ENCODE assay signal across 7 mouse cellular contexts in genomic region chr12:117751520-117752383, GRCm38 (mm10). TPM values are rescaled to one million over a fixed set of nuclear protein-coding genes. Genes with fewer than 3 reads are reported as not detected.
A peak's percentile ranks its signal among the peaks of the same experiment; 100 is the strongest.
DNase-seq lines count a peak whose midpoint lies in the region; ATAC-seq and TF ChIP-seq lines count a peak whose summit lies in the region.

No protein-coding gene starts in this region.

- H3K4me2 ChIP-seq in heart, postnatal 0 days (ENCODE audit: low read depth, low read length), result no peak overlapping the region
- peak overlapping the region; percentile 22; the same call in 1 of the 2 replicates for H3K4me2 ChIP-seq in midbrain, postnatal 0 days (ENCODE audit: low read depth, low read length, poor library complexity, severe bottlenecking)

- TF ChIP-seq EP300 in heart, postnatal 0 days (IDR thresholded peaks at IDR 0.05; ENCODE audit: low read depth), result peak; percentile 91

- DNase-seq in adrenal gland, postnatal 14 days, result peak; percentile 42
- peak; percentile 70 for DNase-seq in embryo, embryonic 11 days
- peak; percentile 82 for DNase-seq in heart, postnatal 0 days (ENCODE audit: low spot score)
- DNase-seq in kidney, postnatal 36 days, result peak; percentile 54 to 71
- DNase-seq in midbrain, postnatal 0 days (ENCODE audit: low spot score), result peak; percentile 57
- DNase-seq in urinary bladder, postnatal 10 days (ENCODE audit: low spot score), result no peak

- H3K4me1 ChIP-seq in heart, postnatal 0 days (ENCODE audit: control insufficient read depth, insufficient read depth), result peaks cover 17% of the 10 kb centered on the region; the same call in 1 of the 2 replicates
- H3K4me1 ChIP-seq in midbrain, postnatal 0 days (ENCODE audit: insufficient read depth, low read length), result no peaks in the 10 kb centered on the region

- 49% methylated on average over 25 of the region's 25 CpGs for whole genome bisulfite sequencing in heart, postnatal 0 days
- WGBS in midbrain, postnatal 0 days, result 15% methylated on average over 25 of the region's 25 CpGs

- no peak for TF ChIP-seq CTCF in heart, postnatal 0 days (IDR thresholded peaks at IDR 0.05; ENCODE audit: low read depth)
- TF ChIP-seq CTCF in midbrain, postnatal 0 days (IDR thresholded peaks at IDR 0.05), result no peak

- no peaks in the 10 kb centered on the region for H3K27me3 ChIP-seq in heart, postnatal 0 days (ENCODE audit: control insufficient read depth, insufficient read depth, low read length)
- no peaks in the 10 kb centered on the region for H3K27me3 ChIP-seq in midbrain, postnatal 0 days (ENCODE audit: insufficient read depth, low read length)

- H3K27ac ChIP-seq in heart, postnatal 0 days (ENCODE audit: low read depth), result peak overlapping the region; percentile 73
- H3K27ac ChIP-seq in midbrain, postnatal 0 days (ENCODE audit: low read depth, low read length), result peak overlapping the region; percentile 62

- H3K9me3 ChIP-seq in heart, postnatal 0 days (replicated peaks; ENCODE audit: control insufficient read depth, low read length), result no peaks in the 10 kb centered on the region
- H3K9me3 ChIP-seq in midbrain, postnatal 0 days (ENCODE audit: low read length), result no peaks in the 10 kb centered on the region

- no peak overlapping the region for H3K9ac ChIP-seq in heart, postnatal 0 days (replicated peaks; ENCODE audit: low read depth, low read length)
- no peak overlapping the region for H3K9ac ChIP-seq in midbrain, postnatal 0 days (replicated peaks; ENCODE audit: low read length, poor library complexity, severe bottlenecking)

- H3K4me3 ChIP-seq in heart, postnatal 0 days (ENCODE audit: low read depth, low read length), result no peak overlapping the region
- H3K4me3 ChIP-seq in midbrain, postnatal 0 days (ENCODE audit: low read depth, low read length), result no peak overlapping the region

- peaks cover 12% of the 10 kb centered on the region for H3K36me3 ChIP-seq in heart, postnatal 0 days (replicated peaks; ENCODE audit: control insufficient read depth, insufficient read depth, low read length)
- peaks cover 16% of the 10 kb centered on the region for H3K36me3 ChIP-seq in midbrain, postnatal 0 days (ENCODE audit: insufficient read depth, low read length)

- peak; percentile 75 for ATAC-seq in heart, postnatal 0 days (ENCODE audit: insufficient read depth, low read depth)
- peak; percentile 47 for ATAC-seq in midbrain, postnatal 0 days (ENCODE audit: low FRiP score)
- no peak for ATAC-seq in inflammation-experienced regulatory T-cells, adult 6 months

RNA-seq across cellular contexts. Expression of gene Cdca7l, which starts 52.3 kb away (rescaled TPM):
- 6.7 and 6.9 TPM in 2 replicates for total RNA-seq in adrenal gland, postnatal 14 days (2021)
- 1.4 and 2.7 TPM in 2 replicates for total RNA-seq in heart, postnatal 0 days (2014; rRNA removed; ENCODE audit: low replicate concordance)
- polyA plus RNA-seq in heart, postnatal 0 days (2015; fragmentation: Nextera tagmentation; extraction: Ambion mirVana), result 3.7 and 4.1 TPM in 2 replicates
- 1.3 and 2.5 TPM in 2 replicates for total RNA-seq in midbrain, postnatal 0 days (2014; rRNA removed)
- 1.8 and 2.2 TPM in 2 replicates for polyA plus RNA-seq in midbrain, postnatal 0 days (2015; fragmentation: Nextera tagmentation; extraction: Ambion mirVana)
- 10 to 100 TPM; 28.1 to 33.1 (median 30.8) TPM for polyA plus RNA-seq in inflammation-experienced regulatory T-cells, adult 6 months (2017; shearing (Covaris generic))
